39 mouse cellular contexts compared by ENCODE assay signal in the genomic region with DNA sequence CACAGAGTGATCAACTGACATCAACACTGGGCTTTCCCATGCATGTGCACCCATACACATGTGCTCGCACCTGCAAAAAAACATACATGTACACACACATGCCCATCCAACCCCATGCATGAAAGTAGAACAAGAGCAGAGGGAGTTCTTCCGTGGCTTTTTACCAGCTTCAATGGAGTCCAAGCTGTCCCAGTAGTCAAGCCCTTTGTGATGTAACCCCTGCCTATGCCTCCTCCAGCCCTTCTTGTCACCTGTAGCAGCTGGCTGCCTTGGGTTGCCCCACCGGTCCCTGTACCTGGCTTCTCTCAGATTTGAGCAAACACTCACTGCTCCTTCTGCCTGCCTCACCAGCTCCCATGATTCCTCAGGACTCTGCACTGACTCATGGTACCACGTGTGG. TPM values are rescaled to one million over a fixed set of nuclear protein-coding genes. Genes with fewer than 3 reads are reported as not detected.
"Had no signal": no experiment of that assay in that cellular context is flagged by ENCODE, and none has a peak within 500 bp of the region (broad histone marks: within the 10 kb centered on the region; RNA-seq: fewer than 3 reads in every experiment).

No protein-coding gene starts in this region.

- H3K9me3 ChIP-seq: limb, embryonic 10.5 days; limb, embryonic 12.5 days; limb, embryonic 13.5 days; limb, embryonic 15.5 days; liver, embryonic 13.5 days; liver, embryonic 15.5 days; lung, embryonic 15.5 days; megakaryocyte, embryonic 14.5 days; midbrain, embryonic 10.5 days; midbrain, embryonic 12.5 days; midbrain, embryonic 13.5 days; midbrain, embryonic 15.5 days; neural tube, embryonic 12.5 days had no signal

- DNase-seq: left cerebral cortex, postnatal 4 days; liver; liver, embryonic 13.5 days; liver, postnatal 0 days; lung, adult 18-20 months; lung, adult 2 months; lung, embryonic 14.5 days; lung, postnatal 10 days; lung, postnatal 14 days; lung, postnatal 36 days; lung, postnatal 4 days; midbrain, embryonic 14.5 days had no signal

- H3K4me3 ChIP-seq: left cerebral cortex, adult 2 months; limb, embryonic 10.5 days; limb, embryonic 12.5 days; limb, embryonic 13.5 days; limb, embryonic 15.5 days; liver, embryonic 13.5 days; liver, embryonic 15.5 days; lung, embryonic 15.5 days; megakaryocyte, embryonic 14.5 days; midbrain, embryonic 10.5 days; midbrain, embryonic 12.5 days; midbrain, embryonic 13.5 days; midbrain, embryonic 15.5 days; myocyte; neural tube, embryonic 12.5 days had no signal

- ATAC-seq: liver, postnatal 0 days; lung, postnatal 0 days; midbrain, embryonic 13.5 days; midbrain, embryonic 15.5 days; midbrain, embryonic 16.5 days had no signal

- H3K27me3 ChIP-seq: limb, embryonic 12.5 days; limb, embryonic 13.5 days; limb, embryonic 15.5 days; liver, embryonic 13.5 days; liver, embryonic 15.5 days; lung, embryonic 15.5 days; midbrain, embryonic 12.5 days; midbrain, embryonic 13.5 days; midbrain, embryonic 15.5 days; neural tube, embryonic 12.5 days had no signal

- H3K4me2 ChIP-seq: limb, embryonic 12.5 days; limb, embryonic 13.5 days; limb, embryonic 15.5 days; liver, embryonic 13.5 days; liver, embryonic 15.5 days; lung, embryonic 14.5 days; lung, embryonic 15.5 days; midbrain, embryonic 11.5 days; midbrain, embryonic 12.5 days; midbrain, embryonic 13.5 days; midbrain, embryonic 15.5 days; neural tube, embryonic 12.5 days had no signal

- H3K9ac ChIP-seq: limb, embryonic 12.5 days; limb, embryonic 13.5 days; limb, embryonic 15.5 days; liver, embryonic 13.5 days; liver, embryonic 14.5 days; liver, embryonic 15.5 days; liver, postnatal 0 days; lung, embryonic 14.5 days; lung, embryonic 15.5 days; midbrain, embryonic 12.5 days; midbrain, embryonic 13.5 days; midbrain, embryonic 15.5 days; neural tube, embryonic 12.5 days had no signal

- H3K36me3 ChIP-seq: limb, embryonic 10.5 days; limb, embryonic 12.5 days; limb, embryonic 13.5 days; limb, embryonic 15.5 days; liver, embryonic 13.5 days; liver, embryonic 15.5 days; lung, embryonic 15.5 days; midbrain, embryonic 10.5 days; midbrain, embryonic 12.5 days; midbrain, embryonic 15.5 days had no signal

- H3K27ac ChIP-seq: left cerebral cortex, adult 2 months; limb, embryonic 10.5 days; limb, embryonic 12.5 days; limb, embryonic 13.5 days; limb, embryonic 15.5 days; liver, embryonic 13.5 days; liver, embryonic 14.5 days; liver, embryonic 15.5 days; lung, embryonic 15.5 days; macrophage; midbrain, embryonic 10.5 days; midbrain, embryonic 12.5 days; midbrain, embryonic 13.5 days; midbrain, embryonic 15.5 days; neural tube, embryonic 12.5 days had no signal

- H3K4me1 ChIP-seq: limb, embryonic 10.5 days; limb, embryonic 12.5 days; limb, embryonic 13.5 days; limb, embryonic 15.5 days; liver, embryonic 13.5 days; liver, embryonic 15.5 days; lung, embryonic 15.5 days; midbrain, embryonic 10.5 days; midbrain, embryonic 12.5 days; midbrain, embryonic 15.5 days; neural tube, embryonic 12.5 days had no signal

RNA-seq across cellular contexts. Expression of gene Sult6b2, which starts 40.8 kb away (rescaled TPM):
- total RNA-seq: left cerebral cortex, adult 2 months; liver, adult 2 months; megakaryocyte progenitor cell, adult 5-6 weeks; megakaryocyte, adult 5-6 weeks; megakaryocyte-erythroid progenitor cell, adult 5-6 weeks; midbrain, postnatal 0 days; monocyte, adult 5-6 weeks had no signal
- polyA plus RNA-seq: limb, embryonic 10.5 days; limb, embryonic 11.5 days; limb, embryonic 12.5 days; limb, embryonic 13.5 days; liver, adult 2 months; liver, embryonic 13.5 days; liver, embryonic 14.5 days; liver, postnatal 0 days; lung, adult 2 months; lung, embryonic 14.5 days; lung, embryonic 15.5 days; lung, embryonic 16.5 days; lung, postnatal 0 days; macrophage; midbrain, embryonic 10.5 days; midbrain, embryonic 12.5 days; midbrain, embryonic 14.5 days; myocyte had no signal
